Mouse (Mus musculus) cortical plate, adult 2 months (tissue): ENCODE data around the gene Myom1.

Experiments used
- CTCF ChIP-seq: fragments of 200-500 bp; IDR thresholded peaks from 2 replicates; pipeline ENCODE4 v1.5.1; 2011; ENCODE audit warnings: mild to moderate bottlenecking, control low read depth, low read length; ENCODE audit not compliant: insufficient read depth; ENCODE audit errors: extremely low read depth
- POLR2A ChIP-seq: fragments of 200-500 bp; IDR thresholded peaks from 2 replicates; pipeline ENCODE4 v1.6.1; 2011; ENCODE audit warnings: mild to moderate bottlenecking, low read length, control low read depth; ENCODE audit not compliant: insufficient read depth; ENCODE audit errors: extremely low read depth

DNA sequence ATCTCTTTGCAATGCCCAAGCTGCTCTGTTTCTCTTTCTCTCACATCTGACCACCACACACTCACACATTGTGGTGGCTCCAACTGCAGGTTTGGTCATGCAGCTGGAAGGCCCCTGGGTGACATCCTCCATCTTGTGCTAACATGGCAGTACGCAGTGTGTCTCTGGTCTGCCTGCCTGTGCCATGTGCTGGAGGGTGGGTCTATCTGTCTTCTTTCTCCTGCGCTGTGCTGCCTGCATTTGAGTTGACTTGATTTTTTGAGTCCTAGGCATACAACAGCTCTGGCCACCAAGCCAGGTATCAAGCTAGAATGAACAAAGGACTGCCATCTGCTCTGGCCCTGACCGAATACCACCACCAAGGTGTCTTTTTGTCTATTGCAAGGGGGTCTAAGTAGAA is 15.7 kb downstream of the Myom1 start:
- no peak for TF ChIP-seq CTCF
- no peak for TF ChIP-seq POLR2A
